Mouse (Mus musculus) heart, embryonic 10.5 days (tissue): ENCODE results near the gene Oit1. TPM values are rescaled to one million over a fixed set of nuclear protein-coding genes. Genes with fewer than 3 reads are reported as not detected.

Experiments used
- DNase-seq: peaks from one replicate; pipeline ENCODE4 v3.0.0-alpha.2; 2017; ENCODE audit warnings: low spot score
- H3K27ac ChIP-seq: fragments of 300-500 bp; sonication (generic); 2 replicates; pipeline ENCODE4 v1.5.1; 2016; ENCODE audit warnings: mild to moderate bottlenecking
- H3K27me3 ChIP-seq: fragments of 300-500 bp; sonication (generic); 2 replicates; pipeline ENCODE4 v1.6.1; 2016; ENCODE audit warnings: mild to moderate bottlenecking; ENCODE audit not compliant: poor library complexity, insufficient read depth, severe bottlenecking
- H3K36me3 ChIP-seq: fragments of 300-500 bp; sonication (generic); 2 replicates; pipeline ENCODE4 v1.6.1; 2016; ENCODE audit warnings: mild to moderate bottlenecking, moderate library complexity
- H3K4me1 ChIP-seq: fragments of 300-500 bp; sonication (generic); 2 replicates; pipeline ENCODE4 v1.6.1; 2016; ENCODE audit warnings: mild to moderate bottlenecking
- H3K4me3 ChIP-seq: fragments of 300-500 bp; sonication (generic); 2 replicates; pipeline ENCODE4 v1.5.1; 2016; ENCODE audit warnings: mild to moderate bottlenecking, moderate library complexity
- H3K9me3 ChIP-seq: fragments of 300-500 bp; sonication (generic); 2 replicates; pipeline ENCODE4 v1.6.1; 2016; ENCODE audit warnings: mild to moderate bottlenecking, moderate library complexity
- WGBS: fragments of 180-500 bp; shearing (Covaris S2); methylation state at CpG from one replicate; pipeline ENCODE4 v1.1.7; 2016; 5-methylcytosine and 5-hydroxymethylcytosine counted together
- polyA plus RNA-seq: library from polyadenylated mRNA; unstranded; fragments of >200 nt; fragmentation: Nextera tagmentation; extraction: Ambion mirVana; gene quantifications from 2 replicates; pipeline ENCODE4 v1.2.1, GENCODE M21; 2016

Gene Oit1
- polyA plus RNA-seq, 1 experiment from 2014 or later = not detected

DNA sequence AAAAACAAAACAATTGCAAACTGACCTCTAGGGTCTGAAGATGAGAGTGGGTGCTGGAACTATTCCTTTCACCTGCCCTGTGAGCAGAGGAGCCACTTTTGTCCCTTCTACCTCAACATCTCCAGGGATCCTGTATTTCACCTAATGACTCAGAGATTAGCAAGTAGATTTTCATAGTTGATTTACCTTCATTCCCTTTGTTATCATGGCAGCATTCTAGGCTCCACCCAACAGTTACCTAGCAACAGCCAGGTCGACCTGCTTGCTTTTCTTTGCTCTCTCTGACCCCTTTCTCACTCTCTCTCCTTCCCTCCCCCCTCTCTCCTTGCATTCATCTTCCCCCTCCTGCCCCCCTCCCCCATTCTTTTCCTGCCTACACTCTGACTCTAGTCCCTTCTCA lies 11.4 kb downstream of the Oit1 start:
- Histone ChIP-seq H3K4me3 (no peak overlapping the region), H3K4me1 (peaks cover 27% of the 10 kb centered on the region; the same call in 1 of the 2 replicates), H3K9me3 (no peaks in the 10 kb centered on the region), H3K27ac (no peak overlapping the region), H3K27me3 (no peaks in the 10 kb centered on the region), H3K36me3 (no peaks in the 10 kb centered on the region)
- DNase-seq = no peak
- WGBS = 7% methylated on average over 1 of the region's 1 CpGs

DNA sequence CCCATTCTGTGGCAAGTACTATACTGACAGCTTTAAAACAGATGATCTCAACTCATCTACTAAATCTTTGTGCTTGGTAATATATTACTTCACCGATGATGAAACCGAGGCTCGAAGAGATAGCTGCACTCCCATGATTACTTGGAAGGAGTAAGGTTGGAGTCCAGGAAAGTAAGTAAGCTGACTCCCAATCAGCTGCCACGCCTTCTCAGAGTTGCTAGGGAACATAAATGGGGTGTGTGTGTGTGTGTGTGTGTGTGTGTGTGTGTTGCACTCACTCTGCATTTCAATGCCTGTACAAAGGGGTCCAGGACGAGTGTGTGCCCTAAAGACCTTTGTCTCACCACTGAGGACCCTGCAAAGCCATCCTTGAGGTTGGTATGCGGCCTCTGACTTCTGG lies 12.7 kb downstream of the Oit1 start:
- H3K27me3 ChIP-seq = no peaks in the 10 kb centered on the region
- H3K36me3 ChIP-seq = no peaks in the 10 kb centered on the region
- 76% methylated on average over 6 of the region's 6 CpGs for WGBS
- no peak overlapping the region for H3K4me3 ChIP-seq
- H3K4me1 ChIP-seq = peaks cover 27% of the 10 kb centered on the region; the same call in 1 of the 2 replicates
- DNase-seq = no peak
- H3K27ac ChIP-seq = no peak overlapping the region
- H3K9me3 ChIP-seq = no peaks in the 10 kb centered on the region

DNA sequence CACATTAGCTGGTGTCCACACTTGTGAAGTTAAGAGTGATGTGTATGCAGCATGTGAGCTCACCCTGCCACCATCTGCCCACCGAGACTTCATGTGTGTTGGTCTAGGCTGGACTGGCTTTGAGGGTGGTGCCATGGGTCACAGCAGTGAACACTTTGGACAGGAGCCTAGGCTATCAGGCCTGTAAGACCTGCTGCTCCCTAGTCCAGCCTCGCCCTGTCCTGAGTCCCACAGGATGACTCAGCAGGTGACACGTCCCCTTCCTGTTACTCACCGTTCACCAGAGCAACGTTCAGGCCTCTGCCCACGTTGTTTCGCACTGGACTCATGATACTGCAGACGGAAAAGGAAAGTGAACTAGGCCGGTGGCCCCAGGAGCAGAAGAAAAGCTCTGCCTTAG lies 21.7 kb downstream of the Oit1 start:
- Histone ChIP-seq H3K27ac (peak overlapping the region; percentile 29; the same call in 1 of the 2 replicates), H3K4me1 (no peaks in the 10 kb centered on the region), H3K36me3 (no peaks in the 10 kb centered on the region), H3K9me3 (no peaks in the 10 kb centered on the region), H3K4me3 (no peak overlapping the region), H3K27me3 (no peaks in the 10 kb centered on the region)
- no peak for DNase-seq
- WGBS = 73% methylated on average over 9 of the region's 9 CpGs

DNA sequence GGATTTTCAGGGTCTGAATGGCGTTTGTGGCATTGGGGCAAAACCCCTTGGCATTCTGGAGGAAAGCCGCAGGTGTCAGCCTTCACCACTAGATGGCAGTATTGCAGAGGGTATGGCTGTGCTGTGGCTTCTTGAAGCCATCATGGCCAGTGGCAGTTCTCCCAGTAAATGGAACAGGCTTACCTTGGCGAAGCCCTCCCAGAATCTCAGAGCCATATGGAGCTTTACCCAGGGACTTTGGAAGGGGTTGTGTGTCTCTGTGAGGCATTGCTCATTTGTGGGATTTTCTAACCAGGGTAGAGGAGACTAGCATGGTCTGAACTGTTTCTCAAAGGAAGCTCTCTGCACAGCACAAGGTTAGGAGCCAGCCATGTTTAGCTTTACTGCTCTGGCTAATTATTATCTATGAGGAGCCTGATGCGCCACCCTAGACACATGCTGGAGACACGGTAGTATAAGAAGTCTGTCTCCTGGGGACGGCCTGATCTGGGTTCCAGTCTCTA lies 22.5 kb downstream of the Oit1 start:
- Histone ChIP-seq H3K4me3 (no peak overlapping the region), H3K4me1 (no peaks in the 10 kb centered on the region), H3K9me3 (no peaks in the 10 kb centered on the region), H3K27me3 (no peaks in the 10 kb centered on the region), H3K36me3 (no peaks in the 10 kb centered on the region), H3K27ac (no peak overlapping the region)
- WGBS = 41% methylated on average over 6 of the region's 6 CpGs
- DNase-seq = peak; percentile 86

DNA sequence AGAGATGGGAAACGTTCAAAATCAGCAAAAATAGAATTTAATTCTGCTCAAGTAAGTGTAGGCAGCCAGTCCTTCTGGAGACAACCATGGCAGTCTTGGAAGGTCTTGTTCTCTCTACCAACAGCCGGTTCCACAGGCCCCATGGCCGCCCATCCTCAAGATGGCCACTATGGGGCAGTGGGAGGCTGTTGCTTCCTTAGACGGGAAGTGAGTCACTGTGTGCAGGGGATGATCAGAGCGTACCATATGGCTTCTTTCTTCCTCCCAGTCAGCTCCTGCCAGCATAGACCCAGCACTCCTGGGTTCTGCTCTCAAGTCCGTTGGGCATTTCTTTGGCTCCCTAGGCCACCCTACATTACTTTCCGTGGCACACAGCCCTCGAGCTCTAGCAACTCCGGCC lies 29.6 kb downstream of the Oit1 start:
- H3K4me3 ChIP-seq = no peak overlapping the region
- 66% methylated on average over 9 of the region's 9 CpGs for WGBS
- H3K27me3 ChIP-seq = 0 out of 2 replicates have a peak, but pooled peaks cover 2% of the 10 kb centered on the region
- H3K4me1 ChIP-seq = no peaks in the 10 kb centered on the region
- no peaks in the 10 kb centered on the region for H3K36me3 ChIP-seq
- no peak overlapping the region for H3K27ac ChIP-seq
- no peaks in the 10 kb centered on the region for H3K9me3 ChIP-seq
- DNase-seq = no peak

DNA sequence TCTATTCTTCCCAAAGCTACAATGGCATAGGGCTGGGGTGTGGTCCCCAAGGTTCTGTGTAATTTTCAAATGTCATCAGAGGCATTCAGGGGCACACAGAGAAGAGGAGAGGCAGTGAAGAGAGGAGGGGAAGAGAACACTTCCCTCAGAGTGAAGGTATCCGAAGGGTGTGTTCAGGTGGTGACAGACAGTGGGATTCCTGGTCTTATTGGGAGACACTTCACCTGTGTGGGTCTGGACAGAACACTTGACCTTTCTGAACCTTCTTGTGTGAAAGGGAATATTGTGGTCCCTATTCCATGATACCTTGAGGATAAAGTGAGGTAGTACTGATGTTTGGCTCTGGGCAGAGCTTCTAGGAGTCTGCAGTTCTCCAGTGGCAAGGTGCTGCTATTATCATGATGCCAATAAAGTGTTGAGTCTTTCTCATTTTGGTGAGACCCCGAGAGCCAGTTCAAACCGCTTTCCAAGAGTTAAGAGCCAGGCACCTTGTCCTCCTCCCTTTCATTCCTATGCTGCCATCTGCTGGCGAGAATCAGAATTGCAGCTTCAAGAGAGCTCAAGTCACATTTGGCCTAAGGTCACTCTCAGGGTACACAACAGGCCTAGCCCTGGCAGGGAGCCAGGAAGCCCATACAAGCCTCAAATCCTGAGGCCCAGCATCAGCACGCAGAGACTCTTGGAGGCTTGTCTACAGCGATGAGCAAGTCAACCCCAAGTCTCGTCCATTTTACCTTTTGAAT lies 32.1 kb downstream of the Oit1 start:
- H3K4me1 ChIP-seq = no peaks in the 10 kb centered on the region
- no peaks in the 10 kb centered on the region for H3K36me3 ChIP-seq
- 16% methylated on average over 7 of the region's 7 CpGs for WGBS
- DNase-seq = peak; percentile 87
- H3K27me3 ChIP-seq = 0 out of 2 replicates have a peak, but pooled peaks cover 6% of the 10 kb centered on the region
- no peak overlapping the region for H3K4me3 ChIP-seq
- no peaks in the 10 kb centered on the region for H3K9me3 ChIP-seq
- no peak overlapping the region for H3K27ac ChIP-seq

DNA sequence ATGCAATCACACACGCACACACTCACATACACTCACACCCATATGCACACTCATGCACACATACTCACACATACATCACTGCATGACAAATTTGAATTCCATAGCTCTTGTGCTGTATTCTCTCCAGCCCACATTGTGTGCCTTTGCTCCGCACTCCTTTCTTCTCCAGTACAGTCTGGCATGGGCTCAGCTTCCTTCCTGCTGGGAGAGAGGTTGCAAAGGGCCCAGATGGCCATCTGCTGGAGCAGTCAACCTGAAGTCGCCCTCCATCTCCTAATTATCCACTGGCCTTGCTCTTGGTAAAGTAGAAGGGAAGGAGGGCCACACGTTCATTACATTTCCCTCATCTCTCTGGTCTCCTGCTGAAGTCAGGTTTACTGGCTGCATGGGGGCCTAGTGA lies 33.0 kb downstream of the Oit1 start:
- 71% methylated on average over 4 of the region's 4 CpGs for WGBS
- DNase-seq = no peak
- H3K27ac ChIP-seq = no peak overlapping the region
- no peaks in the 10 kb centered on the region for H3K36me3 ChIP-seq
- H3K4me3 ChIP-seq = no peak overlapping the region
- H3K4me1 ChIP-seq = no peaks in the 10 kb centered on the region
- H3K27me3 ChIP-seq = peaks cover 6% of the 10 kb centered on the region; the same call in 1 of the 2 replicates
- H3K9me3 ChIP-seq = no peaks in the 10 kb centered on the region

DNA sequence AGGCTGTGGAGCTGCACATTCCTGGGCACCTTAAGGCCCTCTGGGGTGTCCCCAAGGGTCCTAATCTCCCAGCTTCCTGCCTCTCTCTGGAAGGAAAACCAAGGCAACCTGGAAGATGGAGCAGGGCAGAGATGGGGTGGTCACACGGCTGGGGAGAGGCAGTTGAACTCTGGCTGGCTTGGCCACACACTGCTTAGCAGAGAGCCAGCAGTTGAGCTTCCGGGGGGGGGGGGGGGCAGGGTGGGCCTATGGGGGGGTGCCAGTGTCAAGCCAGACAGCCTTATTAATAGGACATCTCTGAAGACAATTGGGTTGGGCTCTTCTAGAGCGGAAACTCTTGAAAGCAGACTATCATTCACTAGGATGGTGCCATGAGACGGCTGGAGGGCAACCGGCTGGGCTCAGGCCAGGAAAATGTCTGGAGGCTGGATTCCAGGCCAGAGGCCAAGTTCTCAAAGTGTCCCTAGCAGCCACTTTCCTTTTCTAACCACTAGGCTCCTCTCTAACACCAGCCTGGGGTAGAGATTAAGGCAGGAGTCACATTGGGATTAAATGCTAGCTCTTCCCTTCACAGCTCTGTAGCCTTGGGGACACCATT lies 35.9 kb downstream of the Oit1 start:
- no peak overlapping the region for H3K27ac ChIP-seq

DNA sequence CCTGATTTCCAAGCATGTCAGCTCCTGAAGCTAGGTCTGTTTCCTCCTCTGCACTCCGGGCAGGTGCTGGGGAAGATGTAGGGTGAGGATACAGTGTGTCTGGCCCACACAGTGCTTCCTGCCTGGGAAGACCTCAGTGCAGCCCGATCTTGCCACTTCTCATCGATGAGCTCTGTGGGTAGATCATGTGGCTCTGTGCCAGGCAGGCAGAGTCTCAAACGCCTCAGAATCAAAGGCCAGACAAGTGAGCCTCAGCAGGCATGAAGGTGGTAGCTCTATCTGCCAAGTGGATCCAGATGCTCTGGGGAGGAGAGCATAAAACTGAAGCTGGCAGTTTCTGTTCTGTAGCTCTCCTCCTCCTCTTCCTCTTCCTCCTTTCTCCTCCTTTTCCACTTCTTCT lies 38.3 kb downstream of the Oit1 start:
- Histone ChIP-seq H3K27ac (no peak overlapping the region), H3K4me1 (no peaks in the 10 kb centered on the region), H3K36me3 (no peaks in the 10 kb centered on the region), H3K27me3 (peaks cover 6% of the 10 kb centered on the region; the same call in 1 of the 2 replicates), H3K4me3 (no peak overlapping the region), H3K9me3 (no peaks in the 10 kb centered on the region)
- WGBS = 74% methylated on average over 4 of the region's 4 CpGs
- no peak for DNase-seq

More for the DNA sequence above, 35.9 kb downstream of the Oit1 start:
- Histone ChIP-seq H3K4me3 (no peak overlapping the region), H3K9me3 (no peaks in the 10 kb centered on the region), H3K27me3 (peaks cover 6% of the 10 kb centered on the region; the same call in 1 of the 2 replicates), H3K36me3 (no peaks in the 10 kb centered on the region), H3K4me1 (no peaks in the 10 kb centered on the region)
- no peak for DNase-seq
- 75% methylated on average over 5 of the region's 5 CpGs for WGBS

DNA sequence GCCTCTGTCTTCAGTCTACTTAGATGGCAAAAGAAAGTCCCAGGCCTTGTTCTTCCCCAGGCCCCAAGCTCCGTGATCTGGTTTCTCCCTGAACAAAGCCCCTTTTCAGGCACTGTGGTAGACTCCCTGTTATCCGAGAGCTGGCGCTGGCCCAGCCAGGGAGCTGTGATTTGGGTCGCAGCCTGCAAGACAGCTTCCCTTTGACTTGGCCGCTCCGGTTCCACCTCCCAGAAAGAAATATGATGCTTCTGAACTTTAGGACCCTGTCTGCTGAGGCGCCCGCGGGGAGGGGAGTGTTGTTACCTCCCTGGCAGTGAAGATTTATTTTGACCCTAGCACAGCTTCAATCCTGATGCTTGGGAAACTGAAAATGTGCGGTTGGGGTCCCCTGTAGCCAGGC lies 42.6 kb downstream of the Oit1 start:
- Histone ChIP-seq H3K4me1 (no peaks in the 10 kb centered on the region), H3K9me3 (no peaks in the 10 kb centered on the region), H3K36me3 (no peaks in the 10 kb centered on the region), H3K4me3 (no peak overlapping the region), H3K27me3 (no peaks in the 10 kb centered on the region; the same call in 1 of the 2 replicates), H3K27ac (peak overlapping the region; percentile 50; the same call in 1 of the 2 replicates)
- WGBS = 53% methylated on average over 10 of the region's 10 CpGs
- no peak for DNase-seq

DNA sequence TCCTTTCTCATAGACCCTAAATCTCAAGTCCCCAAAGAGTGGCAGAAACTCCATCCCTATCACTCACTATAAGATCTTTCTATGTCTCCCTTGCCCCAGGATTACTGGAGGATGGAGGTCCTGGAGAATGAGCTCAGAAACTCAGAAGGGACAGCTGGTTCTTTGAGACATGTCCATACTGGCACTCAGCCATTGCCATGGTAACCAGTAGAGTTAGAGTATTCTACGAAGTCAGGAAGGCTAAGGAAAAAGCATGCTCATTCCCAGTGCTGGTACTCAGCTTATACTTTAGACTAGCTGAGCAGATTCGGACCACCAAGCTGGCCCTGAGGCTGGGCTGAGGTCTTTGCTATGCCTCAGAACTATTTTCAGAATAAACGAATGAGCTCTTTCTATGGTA lies 44.0 kb downstream of the Oit1 start:
- Histone ChIP-seq H3K36me3 (no peaks in the 10 kb centered on the region), H3K27ac (no peak overlapping the region), H3K9me3 (no peaks in the 10 kb centered on the region), H3K4me3 (no peak overlapping the region), H3K27me3 (no peaks in the 10 kb centered on the region), H3K4me1 (no peaks in the 10 kb centered on the region)
- 84% methylated on average over 3 of the region's 3 CpGs for WGBS
- DNase-seq = no peak

DNA sequence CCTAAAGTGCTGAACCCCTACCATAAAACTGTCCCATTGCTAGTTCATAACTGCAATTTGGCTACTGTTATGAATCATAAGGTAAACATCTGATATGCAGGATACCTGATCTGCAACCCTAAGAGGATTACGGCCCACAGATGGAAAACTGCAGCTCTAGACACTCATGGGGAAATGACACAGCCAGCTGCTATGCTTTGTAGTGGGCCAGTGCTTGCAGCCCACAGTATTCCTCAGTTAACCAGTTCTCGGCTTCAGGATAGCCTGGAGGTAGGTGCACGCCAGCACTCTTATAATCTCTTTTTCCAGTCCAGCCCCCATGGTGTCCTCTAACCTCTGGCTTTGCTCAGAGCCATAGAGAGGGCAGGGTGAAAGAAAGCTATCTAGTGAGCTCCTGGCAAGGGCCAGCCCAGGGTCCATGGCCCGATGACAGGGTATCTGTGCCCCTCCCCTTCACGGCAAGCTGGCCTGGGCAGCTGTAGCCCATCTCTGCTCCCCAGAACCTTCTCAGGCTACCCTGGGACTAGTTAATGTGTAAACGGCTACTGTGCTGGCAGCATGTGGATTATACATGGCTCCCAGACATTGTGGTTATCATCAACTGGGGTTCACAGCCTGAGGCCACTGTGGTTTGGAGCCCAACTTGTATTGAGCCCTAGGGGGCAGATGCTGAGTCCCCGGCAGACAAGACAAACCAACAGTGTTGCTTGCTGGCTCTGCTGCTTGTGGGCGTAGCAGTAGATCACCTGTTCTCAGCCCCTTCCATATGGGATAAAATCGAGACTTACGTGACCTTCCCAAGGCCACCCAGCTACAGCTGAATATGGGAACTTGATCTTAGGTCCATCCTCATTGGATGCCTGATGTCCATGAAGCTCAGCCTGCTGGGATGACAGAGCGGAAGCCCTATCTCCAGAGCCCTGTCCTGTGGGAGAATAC lies 46.0 kb downstream of the Oit1 start:
- Histone ChIP-seq H3K27ac (no peak overlapping the region), H3K4me3 (no peak overlapping the region), H3K27me3 (no peaks in the 10 kb centered on the region), H3K9me3 (no peaks in the 10 kb centered on the region), H3K36me3 (no peaks in the 10 kb centered on the region), H3K4me1 (no peaks in the 10 kb centered on the region)
- no peak for DNase-seq
- WGBS = 83% methylated on average over 11 of the region's 11 CpGs
